Mouse (Mus musculus): ENCODE data around the gene Cnnm3.

DNA sequence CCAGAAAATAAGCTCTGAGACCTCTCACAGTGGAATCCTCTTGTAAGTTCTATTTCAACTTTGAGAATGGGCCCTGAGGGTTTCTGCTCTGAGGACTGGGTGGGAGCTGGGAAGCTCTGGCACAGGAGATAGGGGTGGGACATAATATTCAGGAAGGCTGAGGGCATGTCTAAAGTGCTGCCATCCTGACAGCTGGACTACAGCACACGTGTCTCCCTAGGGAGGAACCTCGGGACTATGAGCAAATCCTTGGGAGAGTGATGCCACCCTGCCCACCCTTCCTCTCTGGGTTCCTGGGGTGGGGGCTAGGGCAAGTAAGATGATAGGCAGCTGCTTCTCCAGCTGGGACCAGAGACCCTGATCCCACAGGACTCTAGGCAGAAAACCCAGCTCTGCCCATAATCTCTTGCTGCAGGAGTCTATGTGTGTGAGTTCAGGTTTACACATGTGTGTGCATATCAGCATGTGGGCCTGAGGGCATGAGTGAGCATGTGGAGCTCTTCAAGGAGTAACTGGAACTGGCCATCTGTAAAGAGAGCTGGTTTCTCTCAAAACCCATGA, 60.6 kb downstream of the Cnnm3 start:
- no peak for TF ChIP-seq POLR2A (IDR thresholded peaks at IDR 0.05; ENCODE audit: borderline replicate concordance, control insufficient read depth, low read depth, low read length)
- TF ChIP-seq CTCF (IDR thresholded peaks at IDR 0.05; ENCODE audit: control insufficient read depth, insufficient read depth, low read length) = no peak
